Mouse (Mus musculus): Measurements from ENCODE around the gene 6430548M08Rik.
A peak's percentile ranks its signal among the peaks of the same experiment; 100 is the strongest.

6430548M08Rik gene

GRCm38 (mm10) chr8:120184366-120184765 is 70.4 kb downstream of the 6430548M08Rik start:
- DNase-seq (ENCODE audit: low spot score): no peak

- peak; percentile 80 for DNase-seq (ENCODE audit: low spot score)
Measured at GRCm38 (mm10) chr8:120184850-120185792, 71.2 kb downstream of the 6430548M08Rik start.

DNA sequence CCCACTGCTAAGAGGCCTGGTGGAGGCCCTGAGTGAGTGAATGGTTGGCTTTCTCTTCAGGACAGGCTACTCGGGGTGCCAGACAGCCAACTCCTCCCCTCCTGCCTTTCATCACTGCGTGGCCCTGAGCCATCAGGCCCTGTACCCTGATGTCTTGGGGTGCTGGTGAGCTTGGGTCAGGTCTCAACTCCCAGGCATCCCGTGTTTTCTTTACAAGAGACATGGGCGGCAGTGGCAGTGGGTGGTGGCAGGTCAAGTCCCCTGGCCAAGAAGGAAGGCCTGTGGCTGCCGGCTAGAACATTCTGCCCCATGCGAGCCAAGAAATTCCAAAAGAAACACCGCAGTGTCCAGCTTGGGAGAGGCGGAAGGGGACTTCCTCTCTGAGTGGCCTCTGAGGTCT is 72.5 kb downstream of the 6430548M08Rik start:
- no peak for DNase-seq (ENCODE audit: low spot score)

- no peak for DNase-seq (ENCODE audit: low spot score)
Measured at GRCm38 (mm10) chr8:120188510-120188909, 74.6 kb downstream of the 6430548M08Rik start.

DNA sequence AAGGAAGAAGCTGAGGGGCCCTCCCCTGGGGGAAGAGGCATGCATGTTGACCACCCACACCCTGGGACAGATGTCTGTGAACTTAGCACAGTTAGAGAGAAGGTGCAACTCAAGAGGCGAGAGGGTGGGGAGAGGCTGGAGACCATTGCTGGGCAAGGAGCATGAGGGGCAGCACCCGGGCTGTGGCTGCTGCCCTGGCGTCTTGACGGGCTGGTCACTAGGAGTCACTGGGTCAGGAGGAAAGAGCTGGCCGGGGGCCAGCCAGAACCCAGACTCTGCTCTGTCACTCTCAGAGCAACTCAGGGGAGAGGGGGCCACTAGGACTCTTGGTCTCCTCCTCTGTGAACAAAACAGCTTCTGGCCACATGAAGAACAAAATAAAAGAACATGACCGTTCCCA is 75.5 kb downstream of the 6430548M08Rik start:
- no peak for DNase-seq (ENCODE audit: low spot score)

DNA sequence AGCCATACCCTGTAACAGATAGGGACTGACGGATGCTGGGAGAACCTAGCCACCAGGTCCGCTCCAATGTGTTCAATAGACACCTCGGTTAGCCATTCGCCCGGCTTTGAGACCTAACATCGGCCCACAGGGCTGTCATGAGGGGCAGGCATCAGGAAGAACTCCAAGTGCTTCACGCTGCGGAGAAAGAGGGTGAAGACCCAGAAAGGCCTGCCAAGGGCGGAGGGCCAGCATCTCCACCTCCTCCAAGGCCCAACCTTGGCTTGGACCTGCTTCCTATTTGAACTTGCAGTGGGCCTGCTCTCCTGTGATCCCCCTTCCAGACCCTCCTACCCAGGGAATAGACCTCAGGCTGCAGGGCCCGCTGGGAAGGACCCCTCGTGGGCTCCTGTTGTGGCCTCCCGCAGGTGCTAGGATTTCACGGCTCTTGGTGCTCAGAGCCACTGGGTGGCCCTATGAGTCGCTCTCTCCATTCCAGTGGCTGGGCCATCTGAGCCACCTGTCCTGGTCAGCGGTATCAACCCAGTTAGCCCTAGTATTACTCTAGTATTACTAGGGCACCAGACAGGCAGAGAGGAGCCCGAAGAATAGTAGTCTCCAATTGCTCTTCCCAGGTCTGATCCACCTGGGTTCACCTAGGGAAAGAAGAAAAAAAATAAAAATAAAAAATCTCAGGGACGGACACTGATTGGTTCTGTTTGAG is 76.3 kb downstream of the 6430548M08Rik start:
- DNase-seq (ENCODE audit: low spot score): no peak

GRCm38 (mm10) chr8:120190810-120191413 is 77.0 kb downstream of the 6430548M08Rik start:
- DNase-seq (ENCODE audit: low spot score): peak; percentile 61

DNA sequence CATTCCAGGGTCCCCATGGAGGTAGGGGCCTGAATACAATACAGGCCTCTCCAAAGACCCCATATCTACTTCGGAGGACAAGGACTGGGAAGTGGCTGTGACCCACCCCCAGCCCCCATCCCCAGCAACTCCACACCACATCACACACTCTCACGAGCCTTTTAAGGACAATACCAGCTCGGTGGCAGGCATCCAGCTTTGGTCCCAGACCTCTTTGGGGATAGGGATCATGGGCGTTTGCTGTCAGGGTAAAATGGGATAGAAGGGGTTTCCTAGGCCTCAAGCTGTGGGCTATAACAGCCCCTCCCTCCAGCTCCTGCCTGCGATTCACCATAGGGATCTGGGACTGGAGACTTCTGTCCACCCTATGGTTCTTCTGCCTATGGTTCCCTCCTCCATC is 77.7 kb downstream of the 6430548M08Rik start:
- DNase-seq (ENCODE audit: low spot score): no peak

GRCm38 (mm10) chr8:120192118-120192517 is 78.2 kb downstream of the 6430548M08Rik start:
- no peak for DNase-seq (ENCODE audit: low spot score)

- DNase-seq (ENCODE audit: low spot score): no peak
Measured at GRCm38 (mm10) chr8:120201351-120201750, 87.4 kb downstream of the 6430548M08Rik start.

- no peak for DNase-seq (ENCODE audit: low spot score)
Measured at GRCm38 (mm10) chr8:120202546-120202945, 88.6 kb downstream of the 6430548M08Rik start.

GRCm38 (mm10) chr8:120204736-120205360 is 90.9 kb downstream of the 6430548M08Rik start:
- DNase-seq (ENCODE audit: low spot score): no peak

DNA sequence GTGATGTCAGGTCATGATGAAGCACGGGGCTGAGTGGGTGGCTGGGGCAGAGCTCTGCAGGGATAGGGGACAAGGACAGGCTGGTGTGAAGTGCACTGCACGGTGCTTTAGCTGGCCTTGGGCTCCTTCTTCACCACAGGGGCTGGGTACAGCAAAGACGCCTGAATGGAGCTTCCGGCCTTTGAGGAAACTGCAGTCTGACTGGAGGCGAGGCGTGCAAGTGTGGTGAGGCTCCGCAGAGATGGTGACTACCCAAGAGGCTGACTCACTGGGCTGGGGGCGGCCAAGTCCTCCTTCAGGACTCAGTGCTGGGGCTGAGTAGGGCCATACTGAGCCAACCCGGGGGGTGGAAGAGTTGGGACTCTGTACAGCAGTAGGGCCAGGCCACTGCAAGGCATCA is 92.0 kb downstream of the 6430548M08Rik start:
- no peak for DNase-seq (ENCODE audit: low spot score)

GRCm38 (mm10) chr8:120207364-120207763 is 93.4 kb downstream of the 6430548M08Rik start:
- no peak for DNase-seq (ENCODE audit: low spot score)

DNA sequence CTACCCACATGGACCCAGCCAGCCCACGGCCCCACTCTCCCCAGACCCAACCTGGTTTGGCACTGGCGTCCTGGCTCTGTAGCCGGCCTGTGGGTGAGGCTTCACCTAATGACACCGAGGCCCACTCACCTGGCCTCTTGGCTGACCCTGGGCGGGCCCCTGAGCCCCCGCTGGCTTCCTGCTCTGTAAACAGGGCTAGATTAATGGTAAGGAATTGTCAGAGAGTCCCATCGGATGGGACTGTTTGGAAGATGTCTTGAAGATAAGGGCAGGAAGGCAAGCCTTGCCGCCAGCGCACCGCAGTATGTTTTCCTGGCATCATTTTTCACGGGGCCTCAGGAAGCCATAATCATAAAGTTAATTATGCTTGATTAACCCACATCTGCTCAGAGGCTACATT is 94.2 kb downstream of the 6430548M08Rik start:
- DNase-seq (ENCODE audit: low spot score): no peak

DNA sequence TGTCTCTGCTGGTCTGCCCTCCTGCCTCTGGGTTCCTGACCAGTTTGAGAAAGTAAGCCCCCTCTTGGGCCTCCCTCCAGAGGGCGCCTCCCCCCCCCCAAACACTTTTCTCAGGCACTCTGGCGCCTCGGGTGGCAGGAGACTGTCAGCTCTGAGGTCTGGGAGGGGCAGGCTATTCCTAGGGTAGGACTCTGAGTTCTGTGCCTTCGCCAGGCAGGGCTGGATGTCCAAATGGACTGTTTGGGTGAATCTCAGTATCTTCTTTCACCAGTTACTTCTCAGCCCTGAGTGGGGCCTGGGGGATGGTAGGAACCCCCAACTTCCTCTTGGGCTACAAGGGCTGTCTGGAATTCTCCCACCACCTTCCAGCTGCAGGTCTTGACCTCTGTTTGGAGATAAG is 97.4 kb downstream of the 6430548M08Rik start:
- peak; percentile 77 for DNase-seq (ENCODE audit: low spot score)

GRCm38 (mm10) chr8:120212596-120212995 is 98.6 kb downstream of the 6430548M08Rik start:
- DNase-seq (ENCODE audit: low spot score): no peak

- no peak for DNase-seq (ENCODE audit: low spot score)
Measured at GRCm38 (mm10) chr8:120213229-120213628, 99.3 kb downstream of the 6430548M08Rik start.

GRCm38 (mm10) chr8:120213939-120214338 is 100.0 kb downstream of the 6430548M08Rik start:
- DNase-seq (ENCODE audit: low spot score): no peak

All from embryo, embryonic 10.5 days (tissue).